Mouse (Mus musculus): ENCODE measurements around the gene Spp1. TPM values are rescaled to one million over a fixed set of nuclear protein-coding genes. Genes with fewer than 3 reads are reported as not detected.

Gene Spp1
- polyA plus RNA-seq (2015; fragmentation: Nextera tagmentation; extraction: Ambion mirVana): 6.0 and 7.0 TPM in 2 replicates

- DNase-seq (ENCODE audit: low spot score): no peak
Observed at GRCm38 (mm10) chr5:104434835-104435301, at the start of gene Spp1. Spp1 (plus strand) TSS chr5:104435118.

DNA sequence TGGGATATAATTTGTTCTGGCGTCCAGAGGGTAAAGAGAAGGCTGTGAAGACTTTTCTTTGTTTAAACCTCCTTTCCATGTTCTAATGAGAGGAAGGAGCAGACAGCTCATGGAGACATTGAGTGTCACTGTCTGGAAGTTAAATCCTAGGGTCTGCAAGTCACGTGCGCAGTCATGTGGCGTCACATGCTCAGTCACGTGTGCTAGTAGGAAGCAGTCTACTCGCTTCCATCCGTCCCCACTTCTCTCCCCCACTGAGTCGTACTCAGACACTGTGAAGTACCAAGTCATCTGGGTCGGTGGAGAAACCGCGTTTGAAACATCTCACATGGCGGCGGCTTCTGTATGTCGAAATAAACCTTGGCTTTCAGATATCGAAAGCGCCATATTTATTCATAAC lies 49.4 kb upstream of the Spp1 start:
- no peak for DNase-seq (ENCODE audit: low spot score)

GRCm38 (mm10) chr5:104386908-104387307 lies 48.0 kb upstream of the Spp1 start:
- DNase-seq (ENCODE audit: low spot score): no peak

DNA sequence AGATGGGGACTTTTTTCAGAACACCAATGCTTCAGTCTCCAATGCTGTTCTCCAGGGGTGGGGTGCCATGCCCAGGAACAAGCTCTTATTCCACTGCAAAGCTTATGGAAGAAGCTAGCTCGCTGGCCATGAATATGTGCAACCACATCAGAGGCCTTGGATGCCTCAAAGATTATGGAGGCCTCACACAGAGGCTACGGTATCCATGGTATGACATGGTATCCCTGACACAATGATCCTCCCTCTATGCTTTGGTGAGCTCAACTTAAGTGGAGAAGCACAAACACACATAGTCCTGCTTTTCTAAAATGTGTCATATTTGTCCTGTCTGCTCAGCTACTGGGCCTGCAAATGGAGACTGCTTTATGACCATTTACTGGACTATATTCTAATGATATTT lies 44.0 kb upstream of the Spp1 start:
- no peak for DNase-seq (ENCODE audit: low spot score)

- DNase-seq (ENCODE audit: low spot score): no peak
Observed at GRCm38 (mm10) chr5:104392784-104393183, 42.1 kb upstream of the Spp1 start.

GRCm38 (mm10) chr5:104396286-104396685 lies 38.6 kb upstream of the Spp1 start:
- DNase-seq (ENCODE audit: low spot score): no peak

GRCm38 (mm10) chr5:104398001-104398400 lies 36.9 kb upstream of the Spp1 start:
- no peak for DNase-seq (ENCODE audit: low spot score)

DNA sequence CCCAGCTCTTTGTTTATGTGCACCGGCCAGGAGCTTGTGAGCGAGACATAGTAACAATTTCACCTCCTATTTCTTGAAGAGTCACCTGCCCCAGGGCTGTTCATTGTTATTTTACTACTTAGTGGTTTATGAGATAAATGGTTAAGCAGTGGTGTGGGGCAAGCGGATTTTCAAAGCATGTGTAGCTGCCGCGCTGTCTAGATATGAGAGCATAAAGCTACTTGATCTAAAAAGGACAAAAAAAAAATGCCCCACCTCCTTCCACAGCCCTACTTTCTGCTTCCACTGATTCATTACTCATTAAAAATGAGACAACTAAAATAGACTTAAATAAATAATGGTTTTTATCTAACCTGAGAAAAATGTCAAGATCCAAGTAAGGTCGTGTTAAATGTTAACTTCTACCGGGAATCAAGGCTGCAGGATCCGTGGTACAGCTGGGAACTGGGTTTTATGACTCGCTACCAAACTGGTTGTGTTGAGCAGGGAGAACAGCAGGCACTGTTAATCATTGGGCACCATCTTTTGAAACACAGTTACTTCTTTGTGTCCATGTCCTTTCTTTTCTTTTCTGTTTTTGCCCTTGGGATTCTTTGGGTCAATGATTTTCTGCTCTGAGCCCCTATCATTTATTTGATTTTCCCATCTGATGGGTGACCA lies 35.5 kb upstream of the Spp1 start:
- DNase-seq (ENCODE audit: low spot score): no peak

- no peak for DNase-seq (ENCODE audit: low spot score)
Observed at GRCm38 (mm10) chr5:104399970-104400369, 34.9 kb upstream of the Spp1 start.

GRCm38 (mm10) chr5:104402651-104403050 lies 32.3 kb upstream of the Spp1 start:
- DNase-seq (ENCODE audit: low spot score): no peak

GRCm38 (mm10) chr5:104403351-104403750 lies 31.6 kb upstream of the Spp1 start:
- no peak for DNase-seq (ENCODE audit: low spot score)

- DNase-seq (ENCODE audit: low spot score): no peak
Observed at GRCm38 (mm10) chr5:104404551-104404950, 30.4 kb upstream of the Spp1 start.

DNA sequence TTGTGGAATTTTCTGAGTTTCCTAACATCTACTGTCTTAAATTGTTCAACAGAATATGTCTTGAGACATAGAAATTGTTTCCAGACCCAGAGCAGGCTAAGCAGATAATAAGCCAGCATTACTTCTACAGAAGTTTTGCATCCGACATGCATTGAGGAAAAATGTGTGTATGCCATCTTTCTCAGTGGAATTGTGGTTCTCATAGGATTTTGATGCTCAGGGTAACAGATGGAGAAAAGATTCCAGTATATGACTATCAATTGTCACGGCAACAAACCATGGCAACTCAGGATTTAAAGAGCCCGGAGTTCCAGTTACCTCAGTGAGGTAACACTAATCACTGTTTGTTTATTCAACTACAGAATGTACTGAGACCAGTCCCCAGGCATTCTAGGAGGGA lies 29.9 kb upstream of the Spp1 start:
- DNase-seq (ENCODE audit: low spot score): no peak

GRCm38 (mm10) chr5:104406756-104407155 lies 28.2 kb upstream of the Spp1 start:
- DNase-seq (ENCODE audit: low spot score): no peak

GRCm38 (mm10) chr5:104407541-104408231 lies 27.2 kb upstream of the Spp1 start:
- DNase-seq (ENCODE audit: low spot score): no peak

GRCm38 (mm10) chr5:104408549-104408948 lies 26.4 kb upstream of the Spp1 start:
- DNase-seq (ENCODE audit: low spot score): no peak

- no peak for DNase-seq (ENCODE audit: low spot score)
Observed at GRCm38 (mm10) chr5:104415999-104416398, 18.9 kb upstream of the Spp1 start.

DNA sequence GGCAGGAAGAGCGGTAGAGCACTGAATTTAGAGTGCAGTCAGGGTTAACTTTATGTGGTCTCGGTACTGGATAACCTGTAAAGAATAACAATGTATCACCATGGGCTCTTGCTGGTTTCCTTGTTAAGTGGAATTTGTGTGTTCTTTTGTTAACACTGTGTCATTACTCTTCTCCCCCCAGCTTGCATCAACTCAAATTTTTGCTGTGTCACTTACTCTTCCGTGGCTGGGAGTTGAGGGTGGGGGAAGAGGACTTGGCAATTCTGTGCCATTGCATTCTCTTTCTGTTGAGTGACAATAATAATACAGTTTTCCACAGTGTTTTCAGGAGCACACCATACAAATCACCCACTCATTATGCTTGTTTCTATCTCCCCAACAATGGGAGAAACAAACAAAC lies 17.9 kb upstream of the Spp1 start:
- DNase-seq (ENCODE audit: low spot score): no peak

GRCm38 (mm10) chr5:104417721-104418120 lies 17.2 kb upstream of the Spp1 start:
- no peak for DNase-seq (ENCODE audit: low spot score)

- DNase-seq (ENCODE audit: low spot score): no peak
Observed at GRCm38 (mm10) chr5:104422039-104422438, 12.9 kb upstream of the Spp1 start.

DNA sequence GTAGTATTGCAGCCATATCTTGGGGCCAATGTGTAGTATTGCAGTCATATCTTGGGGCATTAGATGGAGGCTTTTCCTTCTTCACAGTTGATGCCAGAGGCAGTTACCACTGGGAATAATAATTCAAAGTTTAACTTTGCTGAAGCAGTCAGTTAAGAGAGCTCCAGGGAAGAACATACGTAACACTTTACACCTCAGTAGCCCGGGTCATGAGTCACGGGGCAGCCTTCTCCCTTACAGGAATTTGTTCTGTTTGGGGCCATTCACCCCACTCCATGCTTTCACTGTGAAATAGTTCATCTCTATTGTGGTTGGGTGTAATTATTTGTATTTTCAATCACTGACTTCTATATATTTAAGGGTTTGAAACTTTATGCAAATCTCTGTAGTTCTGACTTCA lies 11.1 kb upstream of the Spp1 start:
- no peak for DNase-seq (ENCODE audit: low spot score)

DNA sequence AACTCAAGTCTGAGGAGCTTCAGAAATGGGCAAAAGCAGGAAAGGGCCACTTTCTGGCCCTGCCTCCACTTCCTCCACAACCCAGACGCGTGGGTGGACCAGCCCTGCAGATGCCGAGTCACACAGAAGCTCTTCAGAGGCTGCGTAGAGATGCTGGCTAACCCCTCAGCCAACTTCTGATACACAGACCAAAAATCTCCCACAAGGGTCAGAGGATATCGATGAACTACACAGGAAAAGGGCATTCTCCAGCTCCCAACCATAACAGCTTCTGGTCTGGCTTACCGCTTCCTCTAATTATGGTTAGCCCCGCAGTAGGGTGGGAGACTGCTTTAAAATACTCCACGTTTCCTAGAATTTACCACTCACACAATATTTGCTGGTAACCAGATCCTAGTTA lies 9.0 kb upstream of the Spp1 start:
- no peak for DNase-seq (ENCODE audit: low spot score)

DNA sequence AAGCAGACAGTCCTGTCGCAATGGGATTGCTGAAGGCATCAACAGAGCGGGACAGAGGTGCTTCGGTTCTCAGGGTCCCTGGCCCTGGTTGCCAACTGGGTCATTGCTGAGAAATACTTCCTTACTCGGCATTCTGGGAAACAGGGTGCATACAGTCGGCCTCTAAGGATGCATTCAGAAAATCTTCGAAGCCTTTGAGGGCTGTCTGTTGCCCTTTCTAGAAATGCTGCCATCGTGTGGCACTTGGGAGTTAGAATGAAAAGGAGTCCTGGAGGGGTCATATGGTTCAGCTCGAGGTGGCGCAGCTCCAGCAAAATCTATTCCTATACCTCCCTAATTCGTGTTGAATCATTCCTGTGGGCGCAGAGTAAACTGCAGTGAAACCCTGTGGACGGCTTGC lies 2.0 kb upstream of the Spp1 start:
- DNase-seq (ENCODE audit: low spot score): peak; percentile 4
